Mouse (Mus musculus): Measurements from ENCODE around the gene Gtpbp8.

The Gtpbp8 gene

GRCm38 (mm10) chr16:44725286-44726223 is 20.6 kb downstream of the Gtpbp8 start:
- peak; percentile 59 for DNase-seq

- peak; percentile 47 for DNase-seq
Measured at GRCm38 (mm10) chr16:44724847-44725246, 21.3 kb downstream of the Gtpbp8 start.

GRCm38 (mm10) chr16:44724083-44724787 is 21.9 kb downstream of the Gtpbp8 start, which contains the start of gene Nepro:
TSS of gene Nepro (plus strand) at chr16:44724301.
- peak; percentile 89 for DNase-seq

GRCm38 (mm10) chr16:44722666-44723065 is 23.5 kb downstream of the Gtpbp8 start:
- DNase-seq, result no peak

- no peak for DNase-seq
Measured at GRCm38 (mm10) chr16:44720518-44720917, 25.6 kb downstream of the Gtpbp8 start.

DNA sequence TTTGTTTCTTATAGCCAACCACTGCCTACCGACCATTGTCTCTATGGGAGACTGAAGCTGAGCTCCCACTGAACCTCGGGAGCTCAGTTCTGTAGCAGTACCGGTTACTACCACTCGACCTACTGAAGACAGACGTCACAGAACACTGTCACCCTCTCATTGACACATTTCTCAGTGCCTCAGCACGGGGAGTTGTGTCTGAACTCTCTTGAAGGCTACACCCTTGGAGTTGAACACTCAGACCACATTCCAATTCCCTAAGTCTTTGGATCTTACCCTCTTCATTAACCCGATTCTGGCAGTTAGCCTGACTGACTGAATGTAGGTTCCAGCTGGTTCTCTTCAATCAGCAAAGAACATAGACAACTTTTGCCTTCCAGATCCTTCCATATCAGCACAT is 26.8 kb downstream of the Gtpbp8 start:
- DNase-seq, result no peak

- no peak for DNase-seq
Measured at GRCm38 (mm10) chr16:44717838-44718237, 28.3 kb downstream of the Gtpbp8 start.

DNA sequence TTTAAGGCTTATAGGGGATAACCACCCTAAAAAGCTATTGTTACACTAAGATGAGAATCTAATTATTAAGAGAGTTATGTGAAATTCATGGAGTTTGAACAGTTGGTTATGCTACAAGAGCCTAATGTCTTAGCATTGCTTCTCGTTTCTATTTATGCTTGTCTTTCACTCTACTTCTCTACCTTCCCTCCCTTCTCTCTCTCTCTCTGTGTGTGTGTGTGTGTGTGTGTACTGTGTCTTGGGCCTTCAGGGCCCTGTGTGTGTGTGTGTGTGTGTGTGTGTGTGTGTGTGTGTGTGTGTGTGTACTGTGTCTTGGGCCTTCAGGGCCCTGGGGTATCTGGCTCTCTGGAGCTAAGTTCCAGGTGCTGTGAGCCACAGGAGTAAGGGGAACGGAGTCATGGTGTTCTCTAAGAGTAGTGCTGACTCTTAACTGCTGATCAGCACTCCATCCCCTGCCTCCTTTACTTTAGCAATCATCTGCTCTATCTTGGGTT is 29.0 kb downstream of the Gtpbp8 start:
- DNase-seq, result no peak

DNA sequence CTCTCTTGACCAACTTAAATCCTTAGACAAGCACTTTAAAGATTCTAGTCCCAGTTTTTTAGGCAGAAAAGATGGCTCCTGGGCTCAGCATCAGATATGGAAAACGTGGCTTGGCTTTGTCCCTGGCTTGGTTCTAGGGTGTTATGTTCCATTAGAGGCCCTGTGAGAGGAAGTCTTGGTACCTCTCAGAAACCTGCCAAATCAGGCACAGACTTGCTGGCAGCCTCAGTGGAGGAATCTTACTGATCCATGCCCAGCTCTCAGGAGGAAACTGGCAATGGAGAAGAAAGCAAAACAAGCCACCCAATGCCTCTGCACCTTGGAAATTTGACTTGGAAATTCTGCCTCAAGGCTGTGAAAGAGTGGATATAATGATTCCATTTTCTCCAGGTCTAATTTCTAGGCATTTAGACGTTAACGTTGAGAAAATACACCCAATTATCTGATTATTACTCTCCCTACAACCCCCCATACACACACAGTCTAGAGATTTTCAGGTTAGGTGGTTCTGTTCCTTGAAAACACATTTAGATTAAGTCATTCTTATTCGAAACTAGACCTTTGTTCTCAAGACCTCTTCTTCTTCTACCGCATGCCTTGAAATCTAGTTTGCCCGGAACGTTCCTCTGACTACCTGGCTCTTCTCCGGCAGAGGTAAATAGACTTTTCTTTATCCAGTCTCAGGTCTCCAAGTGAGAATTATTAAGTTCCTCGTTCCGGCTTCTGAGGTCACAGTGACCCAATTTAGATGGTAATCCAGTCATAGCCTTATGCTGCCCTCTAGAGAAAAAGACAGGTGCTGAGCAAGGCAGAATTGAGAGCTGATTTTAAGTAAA is 29.6 kb downstream of the Gtpbp8 start:
- DNase-seq, result no peak

- no peak for DNase-seq
Measured at GRCm38 (mm10) chr16:44703458-44703857, 42.7 kb downstream of the Gtpbp8 start.

DNA sequence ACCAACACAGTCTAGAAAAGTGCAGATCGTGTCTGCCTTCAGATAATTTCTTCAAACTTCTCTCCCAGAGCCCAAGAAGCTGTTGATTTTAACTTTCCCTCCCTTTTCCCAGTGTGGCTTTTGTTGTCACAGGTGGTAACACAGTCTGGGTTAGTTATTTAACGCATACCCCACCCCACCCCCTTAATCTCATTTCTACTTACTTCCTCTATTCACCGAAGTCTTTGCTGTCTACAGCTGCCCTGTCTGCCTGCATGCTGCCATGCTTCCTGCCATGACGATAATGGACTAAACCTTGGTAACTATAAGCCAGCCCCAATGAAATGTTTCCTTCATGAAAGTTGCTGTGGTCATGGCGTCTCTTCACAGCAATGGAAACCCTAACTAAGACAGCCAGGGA is 43.9 kb downstream of the Gtpbp8 start:
- no peak for DNase-seq

GRCm38 (mm10) chr16:44701155-44701554 is 45.0 kb downstream of the Gtpbp8 start:
- no peak for DNase-seq

GRCm38 (mm10) chr16:44697473-44698205 is 48.5 kb downstream of the Gtpbp8 start:
- DNase-seq, result no peak

DNA sequence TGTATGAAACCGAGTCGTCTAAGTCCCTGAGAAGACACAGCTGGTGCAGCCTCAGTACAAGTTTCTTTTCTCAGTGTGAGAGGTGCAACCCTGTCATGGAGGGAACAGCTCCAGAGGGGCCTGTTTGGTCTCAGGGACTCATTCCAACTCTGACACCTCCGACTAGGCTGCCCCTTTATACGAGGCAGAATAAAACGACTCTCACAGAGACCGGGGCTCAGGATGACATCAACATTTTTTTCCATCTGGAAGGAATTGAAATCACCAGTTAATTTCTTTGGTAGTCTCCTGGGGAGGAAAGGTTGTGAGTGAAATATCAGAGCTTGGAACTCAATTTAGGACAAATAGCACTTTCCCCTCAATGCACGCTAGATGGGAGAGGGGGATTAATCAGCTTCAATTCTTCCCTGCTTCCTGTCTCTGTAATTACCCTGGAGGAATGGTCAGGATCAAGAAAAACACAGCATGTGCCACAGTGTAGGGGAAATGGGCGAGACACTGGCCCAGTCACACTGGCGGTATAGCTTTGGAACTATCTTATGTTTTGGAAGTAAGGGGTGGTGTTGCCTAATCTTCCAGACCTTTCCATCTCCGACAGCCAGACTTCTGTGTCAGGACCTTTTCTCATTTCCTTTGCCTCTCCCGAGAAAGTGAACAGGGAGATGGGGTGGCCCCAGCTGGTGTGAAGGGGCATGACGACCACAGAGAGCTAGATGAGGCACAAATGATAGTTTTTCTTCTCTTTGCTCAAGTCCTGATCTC is 50.1 kb downstream of the Gtpbp8 start:
- no peak for DNase-seq

DNA sequence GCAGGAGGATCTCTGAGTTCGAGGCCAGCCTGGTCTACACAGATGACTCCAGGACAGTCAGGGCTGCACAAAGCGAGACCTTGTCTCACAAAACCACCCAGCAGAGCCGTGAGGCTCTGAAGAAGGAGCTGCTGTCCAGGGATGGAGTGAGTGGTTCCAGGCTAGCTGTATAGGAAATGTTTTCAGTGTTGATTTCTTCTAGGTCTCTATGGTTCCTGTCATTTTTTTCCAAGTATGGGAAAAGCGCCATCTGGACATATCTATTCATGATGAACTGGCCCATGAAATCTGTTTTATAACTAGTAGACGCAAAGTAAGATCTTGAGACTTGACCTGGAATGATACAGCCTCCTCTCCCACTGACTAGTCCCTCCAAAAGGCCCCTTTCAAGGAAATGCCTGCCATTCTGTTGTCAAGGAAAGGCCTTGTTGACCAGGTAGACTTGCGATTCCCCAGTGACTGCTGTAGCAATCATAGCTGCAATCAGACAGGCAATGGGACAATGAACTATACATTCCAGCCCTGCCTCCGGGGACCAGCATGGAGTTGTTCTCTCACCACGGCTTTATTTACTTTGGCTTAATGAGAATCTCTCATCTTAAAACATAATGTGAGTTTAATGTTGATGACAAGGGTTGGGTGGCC is 50.8 kb downstream of the Gtpbp8 start:
- no peak for DNase-seq

GRCm38 (mm10) chr16:44693695-44694094 is 52.5 kb downstream of the Gtpbp8 start:
- no peak for DNase-seq

- no peak for DNase-seq
Measured at GRCm38 (mm10) chr16:44692541-44692940, 53.6 kb downstream of the Gtpbp8 start.

DNA sequence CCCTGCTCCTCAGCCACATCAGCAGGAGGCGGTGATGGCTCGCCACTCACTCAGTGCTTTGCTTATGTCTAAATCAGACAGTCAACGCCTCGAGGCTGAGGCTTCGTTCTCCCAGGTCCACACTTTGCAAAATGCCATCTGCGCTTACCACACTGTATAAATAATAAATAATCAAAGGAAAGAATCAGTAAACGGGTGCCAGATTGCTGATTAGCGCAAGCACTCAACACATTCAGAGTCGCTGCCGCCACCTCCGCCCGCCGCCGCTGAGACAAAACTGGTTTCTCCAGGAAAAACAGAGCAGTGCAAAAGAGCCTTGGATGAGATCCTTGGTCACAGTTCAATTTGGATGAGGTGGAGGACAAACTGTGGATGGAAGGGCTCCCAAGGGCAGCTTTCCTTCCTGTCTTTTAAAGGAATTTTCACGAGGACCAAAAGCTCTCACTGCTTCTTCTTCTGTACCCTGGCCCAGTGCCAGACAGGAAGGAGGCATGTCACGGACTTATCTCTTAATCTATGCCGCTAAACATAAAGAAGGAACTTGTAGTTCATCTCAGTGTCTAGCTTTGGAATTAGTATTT is 54.5 kb downstream of the Gtpbp8 start:
- DNase-seq, result peak; percentile 60

DNA sequence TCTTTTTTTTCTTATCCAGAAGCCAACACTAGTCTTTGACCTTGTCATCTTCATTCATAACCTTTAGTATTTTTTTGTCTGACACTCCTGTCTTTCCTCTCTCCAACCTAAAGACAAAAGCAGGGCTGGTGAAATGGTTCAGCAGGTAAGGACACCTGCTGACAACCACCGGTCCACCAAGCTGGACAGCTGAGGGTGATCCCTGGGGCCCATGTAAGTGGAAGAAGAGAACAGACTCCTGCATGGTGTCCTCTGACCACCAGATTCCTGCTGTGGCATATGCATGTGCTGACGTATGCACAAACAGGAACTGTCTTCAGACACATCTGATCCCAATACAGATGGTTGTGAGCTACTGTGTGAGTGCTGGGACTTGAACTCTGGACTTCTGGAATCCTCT is 55.1 kb downstream of the Gtpbp8 start:
- no peak for DNase-seq

DNA sequence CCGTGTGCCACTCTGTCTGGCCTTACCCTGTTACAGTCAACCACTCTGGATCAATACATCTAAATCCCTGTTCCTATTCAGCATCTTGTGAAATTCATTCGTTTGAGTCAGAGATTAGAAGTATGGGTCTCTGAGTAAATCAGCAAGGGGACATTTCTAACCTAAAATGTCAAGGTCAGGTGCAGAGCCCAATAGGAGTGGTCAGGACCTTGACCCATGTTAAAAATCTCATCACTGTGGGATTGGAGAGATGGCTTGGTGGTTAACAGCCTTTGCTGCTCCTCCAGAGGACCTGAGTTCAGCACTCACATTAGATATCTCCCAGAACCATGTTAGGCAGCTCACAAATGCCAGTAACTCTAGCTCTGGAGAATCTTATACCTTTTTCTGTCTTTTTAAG is 55.7 kb downstream of the Gtpbp8 start:
- DNase-seq, result no peak

Data from right cerebral cortex, postnatal 4 days (tissue).